Mouse (Mus musculus) limb, embryonic 12.5 days (tissue): ENCODE data around the gene Sfxn2. TPM values are rescaled to one million over a fixed set of nuclear protein-coding genes. Genes with fewer than 3 reads are reported as not detected.

ENCODE experiments used
- ATAC-seq: fragments of 200-750 bp; cut with Nextera tagmentation; 2 replicates; pipeline ENCODE4 v1.8.0; 2017; ENCODE audit warnings: low read depth, moderate TSS enrichment; ENCODE audit not compliant: insufficient number of reproducible peaks, insufficient read depth, low FRiP score, low TSS enrichment
- H3K27ac ChIP-seq: fragments of 300-500 bp; sonication (generic); 2 replicates; pipeline ENCODE4 v1.5.1; 2016; ENCODE audit warnings: mild to moderate bottlenecking, moderate library complexity
- H3K27me3 ChIP-seq: fragments of 300-500 bp; sonication (generic); 2 replicates; pipeline ENCODE4 v1.6.1; 2016; ENCODE audit warnings: mild to moderate bottlenecking, moderate library complexity
- H3K36me3 ChIP-seq: fragments of 300-500 bp; sonication (generic); 2 replicates; pipeline ENCODE4 v1.6.1; 2016; ENCODE audit warnings: mild to moderate bottlenecking, moderate library complexity
- H3K4me1 ChIP-seq: fragments of 300-500 bp; sonication (generic); replicated peaks from 2 replicates; pipeline ENCODE4 v1.6.1; 2016
- H3K4me2 ChIP-seq: fragments of 300-500 bp; sonication (generic); 2 replicates; pipeline ENCODE4 v1.6.1; 2016; ENCODE audit warnings: mild to moderate bottlenecking, moderate library complexity
- H3K4me3 ChIP-seq: fragments of 300-500 bp; sonication (generic); replicated peaks from 2 replicates; pipeline ENCODE4 v1.5.1; 2016; ENCODE audit warnings: mild to moderate bottlenecking
- H3K9ac ChIP-seq: fragments of 300-500 bp; sonication (generic); replicated peaks from 2 replicates; pipeline ENCODE4 v1.6.1; 2016; ENCODE audit warnings: mild to moderate bottlenecking, moderate library complexity
- H3K9me3 ChIP-seq: fragments of 300-500 bp; sonication (generic); 2 replicates; pipeline ENCODE4 v1.6.1; 2016; ENCODE audit warnings: mild to moderate bottlenecking, moderate library complexity
- WGBS: fragments of 180-500 bp; shearing (Covaris S2); methylation state at CpG from one replicate; pipeline ENCODE4 v1.1.7; 2016; 5-methylcytosine and 5-hydroxymethylcytosine counted together
- polyA plus RNA-seq: library from polyadenylated mRNA; unstranded; fragments of >200 nt; fragmentation: Nextera tagmentation; extraction: Ambion mirVana; gene quantifications from 2 replicates; pipeline ENCODE4 v1.2.1, GENCODE M21; 2016

Gene Sfxn2
- polyA plus RNA-seq, 1 experiment from 2014 or later = 18.3 TPM

DNA sequence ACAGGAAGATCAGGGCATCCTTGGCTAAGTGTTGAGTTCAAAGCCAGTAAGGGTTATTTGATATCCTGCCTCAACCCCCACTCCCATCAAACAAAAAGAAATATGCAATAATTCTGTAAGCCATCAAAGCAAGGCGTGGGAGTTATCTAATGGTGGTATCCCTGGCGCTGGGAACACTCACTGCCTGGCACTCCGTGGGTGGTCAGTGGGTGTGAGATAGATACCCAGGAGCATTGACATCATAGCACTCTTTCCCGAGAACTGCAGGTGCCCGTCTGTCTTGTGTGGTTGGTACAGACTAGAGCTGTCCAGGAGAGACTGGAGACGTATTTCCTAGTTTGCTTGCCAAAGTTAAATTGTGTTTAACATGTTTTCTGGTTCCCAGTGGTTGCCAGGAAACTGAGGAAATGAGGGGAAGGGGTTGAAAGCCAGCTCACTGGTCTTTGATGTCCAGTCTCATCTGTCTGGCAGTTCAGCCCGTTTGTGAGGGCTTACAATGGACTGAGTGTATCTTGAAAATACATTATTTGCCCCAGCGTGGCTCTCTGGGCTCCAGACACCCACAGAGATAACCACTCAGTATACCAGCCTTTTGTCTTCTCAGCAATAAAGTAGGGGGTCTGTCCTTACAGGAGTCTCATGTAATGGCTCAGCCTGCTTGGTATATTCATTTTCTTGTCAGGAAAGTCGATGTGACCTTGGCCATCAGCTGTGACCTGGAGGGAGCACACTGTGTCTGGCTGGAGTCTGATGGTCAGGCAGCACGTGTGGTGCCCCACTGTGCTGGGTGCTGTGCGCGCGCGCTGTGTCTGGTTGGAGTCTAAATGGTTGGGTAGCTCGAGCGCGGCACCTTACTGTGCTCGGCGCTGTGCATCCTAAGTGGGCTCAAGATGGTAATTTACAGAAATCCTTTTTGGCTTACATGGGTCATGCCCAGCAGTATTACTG lies 48.3 kb downstream of the Sfxn2 start:
- ATAC-seq = no peak
- peaks cover 25% of the 10 kb centered on the region for H3K36me3 ChIP-seq
- peaks cover 47% of the 10 kb centered on the region for H3K4me1 ChIP-seq
- H3K27ac ChIP-seq = peak overlapping the region; percentile 90
- 70% methylated on average over 19 of the region's 19 CpGs for WGBS
- H3K9me3 ChIP-seq = no peaks in the 10 kb centered on the region
- no peaks in the 10 kb centered on the region for H3K27me3 ChIP-seq
- H3K4me3 ChIP-seq = no peak overlapping the region
- no peak overlapping the region for H3K4me2 ChIP-seq
- no peak overlapping the region for H3K9ac ChIP-seq

- Histone ChIP-seq H3K27ac (peak overlapping the region; percentile 90), H3K36me3 (peaks cover 27% of the 10 kb centered on the region), H3K4me3 (peak overlapping the region; percentile 36), H3K4me1 (peaks cover 47% of the 10 kb centered on the region), H3K9ac (peak overlapping the region; percentile 54), H3K4me2 (peak overlapping the region; percentile 60), H3K9me3 (no peaks in the 10 kb centered on the region), H3K27me3 (no peaks in the 10 kb centered on the region)
- ATAC-seq = no peak; the same call in none of the 2 replicates
- 36% methylated on average over 12 of the region's 12 CpGs for WGBS
Observed at GRCm38 (mm10) chr19:46622659-46623193, 49.6 kb downstream of the Sfxn2 start.

- Histone ChIP-seq H3K27ac (peak overlapping the region; percentile 90), H3K4me1 (peaks cover 47% of the 10 kb centered on the region), H3K4me2 (peak overlapping the region; percentile 60), H3K9me3 (no peaks in the 10 kb centered on the region), H3K9ac (peak overlapping the region; percentile 54), H3K27me3 (no peaks in the 10 kb centered on the region), H3K4me3 (peak overlapping the region; percentile 36), H3K36me3 (peaks cover 23% of the 10 kb centered on the region)
- peak; percentile 57 for ATAC-seq
- 2% methylated on average over 16 of the region's 16 CpGs for WGBS
Observed at GRCm38 (mm10) chr19:46623194-46623667, 50.1 kb downstream of the Sfxn2 start.

GRCm38 (mm10) chr19:46623790-46624772 lies 50.9 kb downstream of the Sfxn2 start:
- no peaks in the 10 kb centered on the region for H3K27me3 ChIP-seq
- H3K9me3 ChIP-seq = no peaks in the 10 kb centered on the region
- 31% methylated on average over 19 of the region's 19 CpGs for WGBS
- H3K4me1 ChIP-seq = peaks cover 47% of the 10 kb centered on the region
- H3K27ac ChIP-seq = peak overlapping the region; percentile 90
- peak overlapping the region; percentile 60 for H3K4me2 ChIP-seq
- H3K4me3 ChIP-seq = peak overlapping the region; percentile 36
- ATAC-seq = 0 out of 2 replicates have a peak, but pooled peaks have one; percentile 15
- H3K9ac ChIP-seq = peak overlapping the region; percentile 54
- peaks cover 15% of the 10 kb centered on the region for H3K36me3 ChIP-seq

DNA sequence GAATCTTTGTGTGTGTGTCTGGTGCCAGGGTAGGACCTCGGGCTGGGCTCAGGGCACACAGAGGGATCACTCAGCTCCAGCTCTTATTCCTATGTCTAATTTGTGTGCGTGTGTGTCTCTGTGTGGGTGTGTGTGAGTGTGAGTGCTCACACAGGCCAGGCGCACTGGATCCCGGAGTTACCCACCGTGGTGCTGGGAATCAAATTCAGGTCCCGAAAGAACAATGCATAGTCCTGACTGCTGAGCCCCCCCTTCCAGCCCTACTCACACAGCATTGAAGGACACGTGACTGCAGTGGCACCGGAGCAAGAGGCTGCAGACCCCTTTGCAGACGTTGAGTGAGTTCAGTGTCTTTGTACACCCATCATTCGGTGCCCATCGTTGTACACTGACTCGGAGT lies 51.9 kb downstream of the Sfxn2 start:
- H3K4me1 ChIP-seq = peaks cover 52% of the 10 kb centered on the region
- no peaks in the 10 kb centered on the region for H3K27me3 ChIP-seq
- H3K36me3 ChIP-seq = peaks cover 15% of the 10 kb centered on the region
- H3K4me3 ChIP-seq = no peak overlapping the region
- H3K4me2 ChIP-seq = peak overlapping the region; percentile 60; the same call in 1 of the 2 replicates
- no peak overlapping the region for H3K9ac ChIP-seq
- WGBS = 95% methylated on average over 12 of the region's 12 CpGs
- H3K9me3 ChIP-seq = no peaks in the 10 kb centered on the region
- no peak overlapping the region for H3K27ac ChIP-seq
- ATAC-seq = no peak

DNA sequence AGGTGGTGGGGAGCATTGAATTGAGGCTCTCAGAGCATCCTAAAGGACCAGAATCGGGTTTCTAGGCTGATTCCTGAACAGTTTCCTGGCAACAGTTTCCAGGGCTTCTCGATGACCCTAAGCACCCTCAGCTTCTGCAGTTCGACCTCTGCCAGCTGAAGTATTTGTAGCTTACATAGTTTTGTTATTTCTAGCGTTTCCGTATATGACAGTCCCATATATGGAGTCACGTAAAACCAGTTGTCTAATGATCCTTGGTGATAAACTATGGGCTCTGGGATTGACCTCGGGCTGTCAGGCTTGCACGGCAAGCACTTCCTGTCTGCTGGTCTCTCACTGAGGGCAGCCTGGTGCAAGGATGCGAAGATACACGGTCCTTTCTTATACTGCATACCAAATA lies 52.4 kb downstream of the Sfxn2 start:
- Histone ChIP-seq H3K4me1 (peaks cover 57% of the 10 kb centered on the region), H3K9me3 (no peaks in the 10 kb centered on the region)

DNA sequence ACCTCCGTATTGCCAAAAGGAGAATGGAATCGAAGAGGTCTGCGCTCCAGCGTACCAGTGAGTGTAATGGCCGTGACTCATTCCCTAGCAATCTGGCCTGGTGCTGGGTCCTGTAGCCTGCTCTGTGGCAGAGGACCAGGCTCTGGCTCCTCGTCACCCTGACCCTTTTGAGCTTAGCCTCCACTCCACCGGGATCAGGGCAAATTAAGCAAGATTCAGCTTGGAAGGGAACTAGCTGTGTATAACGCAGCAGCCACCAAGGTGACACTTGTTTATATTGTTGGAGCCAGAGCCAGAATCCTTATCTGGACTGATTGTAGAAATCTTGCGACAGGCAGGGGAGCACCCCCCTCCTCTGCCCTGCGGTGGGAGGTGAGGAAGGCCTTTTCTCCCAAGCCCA lies 55.2 kb downstream of the Sfxn2 start:
- peaks cover 29% of the 10 kb centered on the region for H3K36me3 ChIP-seq
- no peak for ATAC-seq
- H3K4me2 ChIP-seq = no peak overlapping the region
- peaks cover 37% of the 10 kb centered on the region for H3K4me1 ChIP-seq
- H3K4me3 ChIP-seq = no peak overlapping the region
- H3K27ac ChIP-seq = no peak overlapping the region
- no peaks in the 10 kb centered on the region for H3K9me3 ChIP-seq
- 72% methylated on average over 10 of the region's 10 CpGs for WGBS
- H3K27me3 ChIP-seq = no peaks in the 10 kb centered on the region
- H3K9ac ChIP-seq = no peak overlapping the region

More for the DNA sequence above, 52.4 kb downstream of the Sfxn2 start:
- WGBS = 75% methylated on average over 10 of the region's 10 CpGs
- H3K27me3 ChIP-seq = no peaks in the 10 kb centered on the region
- no peak for ATAC-seq
- no peak overlapping the region for H3K9ac ChIP-seq
- H3K27ac ChIP-seq = no peak overlapping the region
- H3K4me3 ChIP-seq = no peak overlapping the region
- H3K36me3 ChIP-seq = peaks cover 15% of the 10 kb centered on the region
- no peak overlapping the region for H3K4me2 ChIP-seq

DNA sequence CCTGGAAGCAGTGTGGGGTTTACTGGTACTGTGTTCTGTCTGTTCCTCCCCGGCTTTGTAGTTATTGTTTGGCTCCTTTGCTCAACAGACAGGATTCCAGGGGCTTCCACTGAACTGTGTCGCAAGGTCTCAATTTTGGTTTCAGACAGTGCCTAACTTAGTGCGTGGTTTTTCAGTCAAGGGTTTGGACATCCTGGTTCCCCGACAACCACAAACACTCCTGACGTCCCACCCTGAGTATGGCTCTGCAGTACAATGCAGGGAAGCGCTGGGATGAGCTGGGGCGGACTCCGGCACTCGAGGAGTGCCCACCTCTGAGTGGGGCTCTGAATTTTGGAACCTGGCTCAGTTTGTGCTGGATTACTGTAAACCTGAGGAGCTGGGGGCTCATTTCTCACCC lies 56.6 kb downstream of the Sfxn2 start:
- Histone ChIP-seq H3K4me2 (no peak overlapping the region), H3K36me3 (peaks cover 27% of the 10 kb centered on the region), H3K27ac (peak overlapping the region; percentile 41; the same call in 1 of the 2 replicates), H3K4me3 (no peak overlapping the region), H3K27me3 (no peaks in the 10 kb centered on the region), H3K9me3 (no peaks in the 10 kb centered on the region), H3K9ac (no peak overlapping the region), H3K4me1 (peaks cover 24% of the 10 kb centered on the region)
- 83% methylated on average over 9 of the region's 9 CpGs for WGBS
- no peak for ATAC-seq

GRCm38 (mm10) chr19:46631637-46632036 lies 58.5 kb downstream of the Sfxn2 start:
- ATAC-seq = no peak
- no peaks in the 10 kb centered on the region for H3K9me3 ChIP-seq
- H3K4me2 ChIP-seq = no peak overlapping the region
- 83% methylated on average over 9 of the region's 9 CpGs for WGBS
- no peak overlapping the region for H3K27ac ChIP-seq
- H3K9ac ChIP-seq = no peak overlapping the region
- H3K4me1 ChIP-seq = peaks cover 34% of the 10 kb centered on the region
- no peaks in the 10 kb centered on the region for H3K27me3 ChIP-seq
- H3K36me3 ChIP-seq = peaks cover 19% of the 10 kb centered on the region; the same call in 1 of the 2 replicates
- H3K4me3 ChIP-seq = no peak overlapping the region

- peaks cover 26% of the 10 kb centered on the region; the same call in 1 of the 2 replicates for H3K36me3 ChIP-seq
- H3K4me3 ChIP-seq = no peak overlapping the region
- H3K4me1 ChIP-seq = peaks cover 54% of the 10 kb centered on the region
- no peak for ATAC-seq
- H3K4me2 ChIP-seq = no peak overlapping the region
- H3K9me3 ChIP-seq = no peaks in the 10 kb centered on the region
- no peaks in the 10 kb centered on the region for H3K27me3 ChIP-seq
- H3K27ac ChIP-seq = 0 out of 2 replicates have a peak overlapping the region, but pooled peaks have one; percentile 17
- 66% methylated on average over 9 of the region's 9 CpGs for WGBS
- H3K9ac ChIP-seq = no peak overlapping the region
Observed at GRCm38 (mm10) chr19:46635766-46636165, 62.6 kb downstream of the Sfxn2 start.
